In the genomic region with DNA sequence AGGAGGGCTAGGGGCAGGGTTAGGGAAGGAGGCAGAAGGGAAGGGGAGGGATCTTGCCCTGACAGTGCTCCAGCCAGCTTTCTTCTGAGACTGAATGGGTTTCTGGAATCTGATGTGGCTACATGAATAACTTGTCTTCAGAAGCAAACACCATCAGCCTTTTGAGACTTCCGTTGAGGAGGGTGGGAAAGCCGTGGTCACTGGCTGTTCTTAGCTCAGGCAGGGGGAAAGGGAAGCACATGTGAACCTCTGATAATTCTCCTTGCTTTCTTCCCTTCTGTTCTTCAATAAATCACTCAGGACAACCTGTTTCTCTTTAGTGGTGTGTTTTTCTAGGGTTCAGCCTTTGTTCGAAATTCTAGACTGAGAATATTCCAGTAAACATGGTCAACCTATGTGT, we compare ENCODE assay signal across 27 mouse cellular contexts.
"Had no signal": no experiment of that assay in that cellular context is flagged by ENCODE, and none has a peak within 500 bp of the region (broad histone marks: within the 10 kb centered on the region; RNA-seq: fewer than 3 reads in every experiment).

No protein-coding gene starts in this region.

- ATAC-seq: forebrain, postnatal 0 days; hindbrain, embryonic 16.5 days; inflammation-experienced regulatory T-cells, adult 6 months; intestine, embryonic 15.5 days; intestine, postnatal 0 days had no signal

- H3K27me3 ChIP-seq: heart, embryonic 13.5 days; heart, embryonic 15.5 days; hindbrain, embryonic 12.5 days; intestine, embryonic 15.5 days; kidney, embryonic 15.5 days; limb, embryonic 13.5 days had no signal

- H3K4me3 ChIP-seq: heart, adult 2 months; heart, embryonic 13.5 days; heart, embryonic 15.5 days; hindbrain, embryonic 10.5 days; hindbrain, embryonic 12.5 days; intestine, embryonic 15.5 days; kidney, embryonic 15.5 days; limb, embryonic 13.5 days had no signal

- H3K27ac ChIP-seq: heart, adult 2 months; heart, embryonic 13.5 days; heart, embryonic 15.5 days; hindbrain, embryonic 10.5 days; hindbrain, embryonic 12.5 days; hindbrain, embryonic 14.5 days; intestine, embryonic 15.5 days; kidney, embryonic 15.5 days; kidney, postnatal 0 days; limb, embryonic 13.5 days had no signal

- H3K4me2 ChIP-seq: heart, embryonic 11.5 days; heart, embryonic 13.5 days; heart, embryonic 15.5 days; hindbrain, embryonic 12.5 days; hindbrain, embryonic 14.5 days; intestine, embryonic 15.5 days; kidney, embryonic 15.5 days; limb, embryonic 13.5 days had no signal

- H3K9ac ChIP-seq: forebrain, postnatal 0 days; heart, embryonic 13.5 days; heart, embryonic 15.5 days; hindbrain, embryonic 12.5 days; hindbrain, embryonic 14.5 days; intestine, embryonic 15.5 days; kidney, embryonic 15.5 days; limb, embryonic 13.5 days had no signal

- H3K9me3 ChIP-seq: heart, embryonic 13.5 days; heart, embryonic 15.5 days; hindbrain, embryonic 10.5 days; hindbrain, embryonic 12.5 days; intestine, embryonic 15.5 days; kidney, embryonic 15.5 days; limb, embryonic 13.5 days had no signal

- H3K4me1 ChIP-seq: heart, embryonic 13.5 days; heart, embryonic 15.5 days; hindbrain, embryonic 10.5 days; hindbrain, embryonic 12.5 days; intestine, embryonic 15.5 days; kidney, embryonic 15.5 days; limb, embryonic 13.5 days had no signal

- H3K36me3 ChIP-seq: heart, embryonic 13.5 days; heart, embryonic 15.5 days; hindbrain, embryonic 10.5 days; hindbrain, embryonic 12.5 days; intestine, embryonic 15.5 days; kidney, embryonic 15.5 days; limb, embryonic 13.5 days had no signal

- DNase-seq: forebrain, postnatal 0 days; gastrocnemius, postnatal 14 days; gastrocnemius, postnatal 36 days; heart, adult 11 months; heart, adult 2 months; heart, postnatal 14 days; heart, postnatal 36 days; kidney, adult 2 months; kidney, adult 9 months; kidney, postnatal 14 days; kidney, postnatal 36 days; layer of hippocampus, adult 9-11 months; layer of hippocampus, postnatal 36 days; left cerebral cortex, postnatal 4 days had no signal
